Mouse (Mus musculus): ENCODE data around the gene Cox6b1. TPM values are rescaled to one million over a fixed set of nuclear protein-coding genes. Genes with fewer than 3 reads are reported as not detected.

The Cox6b1 gene
- polyA plus RNA-seq, 1 experiment from 2014 or later, result 880 TPM

GRCm38 (mm10) chr7:30607706-30608309, 18.1 kb downstream of the Cox6b1 start:
- Histone ChIP-seq H3K4me3 (no peak overlapping the region), H3K4me2 (replicated peaks) (no peak overlapping the region), H3K4me1 (no peaks in the 10 kb centered on the region), H3K27ac (no peak overlapping the region), H3K27me3 (no peaks in the 10 kb centered on the region; the same call in 1 of the 2 replicates), H3K9me3 (replicated peaks) (no peaks in the 10 kb centered on the region), H3K9ac (no peak overlapping the region), H3K36me3 (no peaks in the 10 kb centered on the region)
- WGBS, result 35% methylated on average over 8 of the region's 8 CpGs
- 0 out of 2 replicates have a peak, but pooled peaks have one; percentile 48 for ATAC-seq (ENCODE audit: low FRiP score)

GRCm38 (mm10) chr7:30604944-30605343, 21.0 kb downstream of the Cox6b1 start:
- H3K36me3 ChIP-seq, result no peaks in the 10 kb centered on the region
- H3K4me2 ChIP-seq (replicated peaks), result no peak overlapping the region
- no peak for ATAC-seq (ENCODE audit: low FRiP score)
- H3K9me3 ChIP-seq (replicated peaks), result no peaks in the 10 kb centered on the region
- H3K9ac ChIP-seq, result no peak overlapping the region
- 86% methylated on average over 8 of the region's 8 CpGs for WGBS
- peaks cover 9% of the 10 kb centered on the region for H3K4me1 ChIP-seq
- no peak overlapping the region for H3K27ac ChIP-seq
- no peaks in the 10 kb centered on the region; the same call in 1 of the 2 replicates for H3K27me3 ChIP-seq
- no peak overlapping the region for H3K4me3 ChIP-seq

DNA sequence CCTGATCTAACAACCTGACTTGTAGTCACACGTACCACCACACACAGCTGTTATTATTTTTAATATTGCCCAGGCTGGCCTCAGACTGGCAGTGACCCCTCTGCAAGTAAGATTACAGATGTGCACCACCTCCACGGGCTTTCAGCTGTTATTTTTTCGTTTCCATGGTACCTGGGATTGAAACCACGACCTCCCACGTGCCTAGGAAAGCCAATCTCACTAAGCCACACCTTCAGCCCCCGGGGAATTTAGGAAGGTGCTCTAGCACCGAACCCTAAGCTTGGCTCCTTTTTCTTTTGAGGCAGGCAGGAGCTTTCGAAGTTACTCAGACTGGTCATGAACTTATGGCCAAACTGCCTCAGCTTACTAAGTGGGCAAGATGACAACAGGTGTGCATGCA, 21.5 kb downstream of the Cox6b1 start:
- Histone ChIP-seq H3K36me3 (no peaks in the 10 kb centered on the region), H3K9ac (no peak overlapping the region), H3K9me3 (replicated peaks) (no peaks in the 10 kb centered on the region), H3K27me3 (no peaks in the 10 kb centered on the region; the same call in 1 of the 2 replicates), H3K4me1 (peaks cover 12% of the 10 kb centered on the region), H3K4me3 (no peak overlapping the region), H3K4me2 (replicated peaks) (no peak overlapping the region), H3K27ac (no peak overlapping the region)
- WGBS, result 66% methylated on average over 8 of the region's 8 CpGs
- ATAC-seq (ENCODE audit: low FRiP score), result no peak

GRCm38 (mm10) chr7:30602583-30602982, 23.4 kb downstream of the Cox6b1 start:
- H3K4me1 ChIP-seq, result peaks cover 12% of the 10 kb centered on the region
- no peaks in the 10 kb centered on the region for H3K36me3 ChIP-seq
- no peak overlapping the region for H3K4me2 ChIP-seq (replicated peaks)
- H3K4me3 ChIP-seq, result no peak overlapping the region
- H3K27me3 ChIP-seq, result no peaks in the 10 kb centered on the region; the same call in 1 of the 2 replicates
- H3K9me3 ChIP-seq (replicated peaks), result no peaks in the 10 kb centered on the region
- H3K9ac ChIP-seq, result no peak overlapping the region
- H3K27ac ChIP-seq, result no peak overlapping the region
- ATAC-seq (ENCODE audit: low FRiP score), result no peak
- 46% methylated on average over 3 of the region's 3 CpGs for WGBS

DNA sequence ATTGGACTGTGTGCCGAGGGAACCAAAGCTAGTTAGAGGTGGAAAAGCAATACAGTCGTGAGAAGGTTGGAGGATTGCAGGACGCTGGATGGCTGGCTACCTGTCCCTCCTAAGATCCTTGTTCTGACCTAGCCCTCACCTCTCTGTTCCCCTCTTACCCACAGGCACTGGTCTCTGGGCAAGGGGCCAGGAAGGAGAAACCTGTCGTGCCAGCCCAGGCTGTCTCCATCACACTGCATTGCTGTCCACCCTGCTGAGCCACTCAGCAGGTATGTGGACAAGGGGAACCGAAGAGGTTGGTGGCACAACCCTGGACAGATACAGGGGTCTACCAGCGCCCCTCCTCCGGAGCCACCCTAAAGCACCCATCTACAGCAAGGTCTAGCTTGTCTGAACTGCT, 25.3 kb downstream of the Cox6b1 start:
- no peaks in the 10 kb centered on the region for H3K27me3 ChIP-seq
- no peak overlapping the region for H3K9ac ChIP-seq
- H3K9me3 ChIP-seq (replicated peaks), result no peaks in the 10 kb centered on the region
- ATAC-seq (ENCODE audit: low FRiP score), result no peak
- no peak overlapping the region for H3K27ac ChIP-seq
- 80% methylated on average over 7 of the region's 7 CpGs for WGBS
- H3K4me3 ChIP-seq, result no peak overlapping the region
- peaks cover 12% of the 10 kb centered on the region for H3K4me1 ChIP-seq
- no peaks in the 10 kb centered on the region for H3K36me3 ChIP-seq
- peak overlapping the region; percentile 36 for H3K4me2 ChIP-seq (replicated peaks)

- Histone ChIP-seq H3K36me3 (no peaks in the 10 kb centered on the region), H3K4me2 (replicated peaks) (peak overlapping the region; percentile 36), H3K9ac (no peak overlapping the region), H3K9me3 (replicated peaks) (no peaks in the 10 kb centered on the region), H3K4me3 (no peak overlapping the region; the same call in 1 of the 2 replicates), H3K27ac (0 out of 2 replicates have a peak overlapping the region, but pooled peaks have one; percentile 13), H3K27me3 (no peaks in the 10 kb centered on the region; the same call in 1 of the 2 replicates), H3K4me1 (peaks cover 12% of the 10 kb centered on the region)
- ATAC-seq (ENCODE audit: low FRiP score), result peak; percentile 99
- WGBS, result 2% methylated on average over 16 of the region's 16 CpGs
These were observed 26.0 kb downstream of the Cox6b1 start for GRCm38 (mm10) chr7:30599933-30600353.

DNA sequence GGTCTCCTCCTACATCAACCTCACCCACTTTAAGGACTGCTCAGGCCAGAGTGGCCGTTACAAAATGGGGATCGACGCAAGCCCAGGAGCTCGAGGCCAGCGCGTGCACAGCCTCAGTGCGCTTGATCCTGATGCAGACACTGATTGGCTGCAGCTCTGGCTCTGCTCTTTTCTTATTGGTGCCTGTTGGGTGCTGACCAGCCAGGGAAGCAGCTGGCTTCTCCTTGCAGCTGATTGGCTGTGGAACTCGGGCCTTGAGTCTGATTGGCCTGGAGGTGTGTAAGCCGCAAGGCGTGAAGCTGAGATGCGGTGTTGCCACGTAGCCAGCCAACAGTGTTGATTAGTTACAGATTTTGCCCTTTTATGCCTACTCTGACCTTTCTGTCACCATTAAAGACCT, 27.2 kb downstream of the Cox6b1 start, which contains the start of gene Zbtb32:
TSS of gene Zbtb32 (minus strand) at position 124 of the 400 bp plus-strand sequence.
- H3K36me3 ChIP-seq, result no peaks in the 10 kb centered on the region
- H3K9me3 ChIP-seq (replicated peaks), result no peaks in the 10 kb centered on the region
- 90% methylated on average over 12 of the region's 12 CpGs for WGBS
- H3K4me2 ChIP-seq (replicated peaks), result peak within 1 kb of the TSS; percentile 36
- H3K9ac ChIP-seq, result no peak within 1 kb of the TSS
- ATAC-seq (ENCODE audit: low FRiP score), result no peak
- H3K27me3 ChIP-seq, result no peaks in the 10 kb centered on the region; the same call in 1 of the 2 replicates
- H3K4me1 ChIP-seq, result peaks cover 12% of the 10 kb centered on the region
- H3K4me3 ChIP-seq, result no peak within 1 kb of the TSS; the same call in 1 of the 2 replicates
- H3K27ac ChIP-seq, result no peak within 1 kb of the TSS; the same call in 1 of the 2 replicates

DNA sequence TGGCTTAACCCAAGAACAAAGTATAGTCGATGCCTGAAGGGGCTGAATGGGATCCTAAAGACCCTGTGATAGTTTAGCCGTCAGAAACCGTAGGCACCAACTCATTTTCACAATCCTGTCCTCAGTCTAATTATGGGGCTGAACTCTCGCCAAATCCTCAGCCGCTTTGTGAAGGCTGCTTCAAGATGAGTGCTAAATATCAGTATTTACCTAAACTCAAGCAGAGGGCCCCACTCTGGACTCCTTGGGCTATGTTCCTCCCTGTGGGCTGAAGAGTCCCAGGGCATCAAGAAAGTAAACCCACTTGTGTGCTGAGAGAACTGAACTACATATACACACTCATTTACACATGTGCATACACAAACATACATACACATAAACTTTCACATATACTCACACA, 29.1 kb downstream of the Cox6b1 start:
- Histone ChIP-seq H3K4me1 (peaks cover 14% of the 10 kb centered on the region), H3K4me3 (no peak overlapping the region), H3K4me2 (replicated peaks) (no peak overlapping the region), H3K36me3 (no peaks in the 10 kb centered on the region), H3K27ac (no peak overlapping the region), H3K9me3 (replicated peaks) (no peaks in the 10 kb centered on the region), H3K9ac (no peak overlapping the region), H3K27me3 (no peaks in the 10 kb centered on the region; the same call in 1 of the 2 replicates)
- no peak for ATAC-seq (ENCODE audit: low FRiP score)
- WGBS, result 83% methylated on average over 5 of the region's 5 CpGs

DNA sequence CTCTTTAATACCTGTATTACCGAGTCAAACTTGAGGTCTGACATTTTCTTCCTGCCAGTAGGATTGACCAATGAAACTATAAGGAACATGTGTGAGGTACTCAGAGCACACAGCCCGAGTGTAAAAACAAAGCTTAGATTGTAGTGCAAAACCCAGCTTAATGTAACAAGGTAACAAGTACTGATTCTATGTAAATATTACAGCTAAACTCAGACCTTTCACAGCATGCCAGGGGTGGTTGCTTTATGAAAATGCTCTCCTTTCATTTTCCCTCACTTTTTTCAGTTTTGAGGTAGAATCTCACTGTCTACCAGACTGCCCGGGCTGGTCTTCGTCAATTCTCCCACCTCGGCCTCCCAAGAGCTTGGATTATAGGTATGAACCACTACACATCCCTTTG, 29.9 kb downstream of the Cox6b1 start:
- ATAC-seq (ENCODE audit: low FRiP score), result no peak
- no peaks in the 10 kb centered on the region for H3K9me3 ChIP-seq (replicated peaks)
- H3K4me1 ChIP-seq, result peaks cover 14% of the 10 kb centered on the region
- no peaks in the 10 kb centered on the region for H3K36me3 ChIP-seq
- no peak overlapping the region for H3K9ac ChIP-seq
- H3K4me2 ChIP-seq (replicated peaks), result no peak overlapping the region
- no peak overlapping the region for H3K4me3 ChIP-seq
- no peaks in the 10 kb centered on the region; the same call in 1 of the 2 replicates for H3K27me3 ChIP-seq
- 80% methylated on average over 5 of the region's 5 CpGs for WGBS
- H3K27ac ChIP-seq, result no peak overlapping the region

- peaks cover 9% of the 10 kb centered on the region for H3K4me1 ChIP-seq
These were observed 31.4 kb downstream of the Cox6b1 start for GRCm38 (mm10) chr7:30594510-30595024.

GRCm38 (mm10) chr7:30593579-30594509, 32.1 kb downstream of the Cox6b1 start:
- ATAC-seq (ENCODE audit: low FRiP score), result no peak
- peaks cover 9% of the 10 kb centered on the region for H3K4me1 ChIP-seq
- H3K27ac ChIP-seq, result no peak overlapping the region
- 0 out of 2 replicates have a peak overlapping the region, but pooled peaks have one; percentile 13 for H3K9ac ChIP-seq
- no peaks in the 10 kb centered on the region; the same call in 1 of the 2 replicates for H3K27me3 ChIP-seq
- no peaks in the 10 kb centered on the region for H3K36me3 ChIP-seq
- no peak overlapping the region for H3K4me3 ChIP-seq
- no peaks in the 10 kb centered on the region for H3K9me3 ChIP-seq (replicated peaks)
- WGBS, result 74% methylated on average over 10 of the region's 10 CpGs
- H3K4me2 ChIP-seq (replicated peaks), result no peak overlapping the region

More at GRCm38 (mm10) chr7:30594510-30595024, 31.4 kb downstream of the Cox6b1 start:
- Histone ChIP-seq H3K4me3 (no peak overlapping the region), H3K27me3 (no peaks in the 10 kb centered on the region; the same call in 1 of the 2 replicates), H3K9ac (no peak overlapping the region), H3K27ac (no peak overlapping the region), H3K4me2 (replicated peaks) (no peak overlapping the region), H3K9me3 (replicated peaks) (no peaks in the 10 kb centered on the region), H3K36me3 (no peaks in the 10 kb centered on the region)
- ATAC-seq (ENCODE audit: low FRiP score), result no peak
- WGBS, result 68% methylated on average over 4 of the region's 4 CpGs
